19 mouse cellular contexts compared by ENCODE assay signal in the genomic region with DNA sequence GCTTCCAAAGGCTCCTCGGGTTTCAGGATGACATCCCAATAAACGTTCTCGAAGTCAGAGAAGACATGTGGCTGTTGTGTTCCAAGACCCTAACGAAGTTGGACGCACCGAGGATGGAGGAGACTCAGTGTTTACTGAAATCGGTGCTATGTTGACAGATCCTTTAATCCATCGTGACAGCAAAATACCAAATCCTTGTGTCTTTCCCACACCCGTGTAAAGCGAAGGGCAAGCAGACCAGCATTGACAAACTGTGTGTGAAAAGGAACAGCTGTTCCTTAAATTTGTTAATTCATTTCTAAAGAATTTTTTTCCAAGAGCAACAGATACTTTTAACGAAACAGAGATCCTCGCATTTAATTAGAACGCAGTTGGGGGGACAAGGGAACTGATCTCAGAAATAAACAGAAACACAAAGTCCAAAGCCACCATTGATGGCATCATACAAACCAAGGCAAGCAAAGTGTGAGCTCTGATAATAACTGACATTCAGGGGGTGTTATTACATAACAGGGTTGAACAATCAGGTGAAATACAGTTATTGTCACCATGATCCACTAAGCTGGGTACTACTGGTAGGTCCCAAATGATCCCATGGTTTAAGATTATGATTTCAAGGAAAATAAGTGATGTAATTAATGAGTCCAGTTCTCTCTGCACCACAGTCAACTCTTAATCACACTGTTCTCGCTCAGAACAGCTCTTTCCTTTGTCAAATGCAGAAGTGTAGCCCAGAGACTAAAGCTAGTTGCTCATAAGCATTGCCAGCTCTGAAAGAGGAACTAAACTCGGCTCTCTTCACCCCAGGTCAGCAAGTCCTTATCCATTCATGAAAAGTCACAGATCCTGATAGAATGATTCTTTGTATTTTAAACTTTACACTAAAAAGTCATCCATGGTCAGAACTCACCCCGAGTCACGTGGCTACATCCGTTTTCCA. TPM values are rescaled to one million over a fixed set of nuclear protein-coding genes. Genes with fewer than 3 reads are reported as not detected.
DNase-seq lines count a peak whose midpoint lies in the region; ATAC-seq and TF ChIP-seq lines count a peak whose summit lies in the region.
"Had no signal": no experiment of that assay in that cellular context is flagged by ENCODE, and none has a peak within 500 bp of the region (broad histone marks: within the 10 kb centered on the region; RNA-seq: fewer than 3 reads in every experiment).

No protein-coding gene starts in this region.

- H3K27ac ChIP-seq in lung, postnatal 0 days (ENCODE audit: low read length) = no peak overlapping the region
- no peak overlapping the region for H3K27ac ChIP-seq in liver, embryonic 11.5 days (ENCODE audit: low read depth, low read length)
- H3K27ac ChIP-seq: embryonic facial prominence, embryonic 12.5 days; forebrain, embryonic 15.5 days; heart, embryonic 15.5 days; hindbrain, embryonic 10.5 days; hindbrain, embryonic 15.5 days had no signal

- no peak for TF ChIP-seq EP300 in lung, postnatal 0 days (IDR thresholded peaks at IDR 0.05)

- no peak overlapping the region for H3K9ac ChIP-seq in lung, postnatal 0 days (replicated peaks; ENCODE audit: low read depth)
- no peak overlapping the region for H3K9ac ChIP-seq in liver, embryonic 11.5 days (ENCODE audit: low read depth, low read length)
- H3K9ac ChIP-seq: embryonic facial prominence, embryonic 12.5 days; forebrain, embryonic 15.5 days; heart, embryonic 15.5 days; hindbrain, embryonic 15.5 days had no signal

- 37% methylated on average over 18 of the region's 18 CpGs for WGBS in lung, postnatal 0 days
- 74% methylated on average over 18 of the region's 18 CpGs for WGBS in liver, embryonic 11.5 days

- no peaks in the 10 kb centered on the region for H3K4me1 ChIP-seq in lung, postnatal 0 days (ENCODE audit: insufficient read depth, low read depth, low read length)
- H3K4me1 ChIP-seq in liver, embryonic 11.5 days (replicated peaks; ENCODE audit: control insufficient read depth, insufficient read depth, low read length) = no peaks in the 10 kb centered on the region
- H3K4me1 ChIP-seq: forebrain, embryonic 15.5 days; heart, embryonic 15.5 days had no signal

- no peak for TF ChIP-seq CTCF in lung, postnatal 0 days (IDR thresholded peaks at IDR 0.05)

- no peak overlapping the region for H3K4me2 ChIP-seq in lung, postnatal 0 days (replicated peaks; ENCODE audit: low read depth, low read length)
- no peak overlapping the region for H3K4me2 ChIP-seq in liver, embryonic 11.5 days
- H3K4me2 ChIP-seq: embryonic facial prominence, embryonic 12.5 days; forebrain, embryonic 15.5 days; heart, embryonic 11.5 days; heart, embryonic 15.5 days; hindbrain, embryonic 15.5 days had no signal

- DNase-seq in lung, postnatal 0 days (ENCODE audit: low spot score) = peak; percentile 22
- no peak for DNase-seq in lung, adult 18-20 months
- DNase-seq in c-Kit-positive CD71-negative TER-119-negative erythroid progenitor cells, embryonic 14.5 days (ENCODE audit: low read depth) = peak; percentile 32
- no peak for DNase-seq in thymus, postnatal 4 days
- no peak for DNase-seq in liver, embryonic 11.5 days (ENCODE audit: low spot score)
- DNase-seq in spleen, postnatal 14 days (ENCODE audit: low spot score in 2 of 2) = no peak
- DNase-seq: adrenal gland, postnatal 10 days; cerebellum, adult 8-10 months; cerebellum, postnatal 14 days; gastrocnemius, postnatal 36 days; heart, adult 18-20 months; heart, postnatal 14 days had no signal

- no peak for ATAC-seq in lung, postnatal 0 days
- ATAC-seq in megakaryocyte, adult 5-6 weeks (ENCODE audit: poor library complexity, severe bottlenecking) = peak; percentile 64; the same call in 1 of the 2 replicates
- ATAC-seq in liver, embryonic 11.5 days (replicated peaks; ENCODE audit: low FRiP score) = no peak
- ATAC-seq: forebrain, embryonic 15.5 days had no signal

- no peak overlapping the region for H3K4me3 ChIP-seq in lung, postnatal 0 days (ENCODE audit: low read depth, low read length)
- no peak overlapping the region for H3K4me3 ChIP-seq in liver, embryonic 11.5 days (ENCODE audit: low read depth, low read length)
- H3K4me3 ChIP-seq: embryonic facial prominence, embryonic 12.5 days; forebrain, embryonic 15.5 days; heart, embryonic 15.5 days; hindbrain, embryonic 10.5 days; hindbrain, embryonic 15.5 days had no signal

- no peaks in the 10 kb centered on the region for H3K36me3 ChIP-seq in lung, postnatal 0 days (ENCODE audit: insufficient read depth, low read length)
- no peaks in the 10 kb centered on the region for H3K36me3 ChIP-seq in liver, embryonic 11.5 days (ENCODE audit: control insufficient read depth, insufficient read depth, low read length)
- H3K36me3 ChIP-seq: embryonic facial prominence, embryonic 12.5 days; forebrain, embryonic 15.5 days; heart, embryonic 15.5 days; hindbrain, embryonic 10.5 days; hindbrain, embryonic 15.5 days had no signal

- H3K9me3 ChIP-seq in lung, postnatal 0 days (ENCODE audit: low read length) = no peaks in the 10 kb centered on the region
- H3K9me3 ChIP-seq in liver, embryonic 11.5 days (ENCODE audit: control insufficient read depth, low read length) = no peaks in the 10 kb centered on the region
- H3K9me3 ChIP-seq: embryonic facial prominence, embryonic 12.5 days; forebrain, embryonic 15.5 days; heart, embryonic 15.5 days; hindbrain, embryonic 10.5 days; hindbrain, embryonic 15.5 days had no signal

- no peaks in the 10 kb centered on the region for H3K27me3 ChIP-seq in lung, postnatal 0 days (replicated peaks; ENCODE audit: insufficient read depth, low read length)
- no peaks in the 10 kb centered on the region for H3K27me3 ChIP-seq in liver, embryonic 11.5 days (replicated peaks; ENCODE audit: control insufficient read depth, insufficient read depth, low read length)
- H3K27me3 ChIP-seq: embryonic facial prominence, embryonic 12.5 days; forebrain, embryonic 15.5 days; heart, embryonic 15.5 days; hindbrain, embryonic 15.5 days had no signal

RNA-seq across cellular contexts. Expression of gene Adamts20, which starts 47.7 kb away (rescaled TPM):
- 0.13 and 0.24 TPM in 2 replicates for polyA plus RNA-seq in lung, postnatal 0 days (2015; fragmentation: Nextera tagmentation; extraction: Ambion mirVana)
- not detected in 2 replicates for total RNA-seq in megakaryocyte, adult 5-6 weeks (2015)
- not detected in 2 replicates for total RNA-seq in megakaryocyte, adult 5-6 weeks (2017)
- polyA plus RNA-seq in liver, embryonic 11.5 days (2014; fragmentation: Nextera tagmentation; extraction: Ambion mirVana) = 0.77 and 1.2 TPM in 2 replicates

Comparison
In these comparisons a context has a peak if more than half of its experiments do, and no peak if none do; other contexts are left out.
1. DNase-seq: peak in lung, postnatal 0 days (single experiment) and c-Kit-positive CD71-negative TER-119-negative erythroid progenitor cells, embryonic 14.5 days (single experiment); none in lung, adult 18-20 months (0 of 2), thymus, postnatal 4 days (single experiment), liver, embryonic 11.5 days (single experiment) and spleen, postnatal 14 days (0 of 2).